Mouse (Mus musculus) heart, postnatal 25 days (tissue): ENCODE measurements at regions not wholly inside any gene's neighbourhood (a gene's known extent, or its start where the extent isn't known, plus 50 kb on each side); places are given as distances from the start of the nearest gene placed in this dataset.
A peak's percentile ranks its signal among the peaks of the same experiment; 100 is the strongest.

Experiments used
- DNase-seq: peaks from one replicate; pipeline ENCODE4 v3.0.0; 2022; ENCODE audit warnings: low spot score
- intact Hi-C: fragments of 180-260 bp; cut with DNase I; formaldehyde crosslinking; loops from one replicate; pipeline ENCODE4 v1.15.1; 2025

- DNase-seq: peak; percentile 83
- intact Hi-C loops: loop anchor here (2.0 to 10.0 kb wide), 3 partner anchors 127 to 383 kb away; partner anchors contain the start of genes Amigo2 and Pced1b
Measured at GRCm38 (mm10) chr15:97581724-97582154, 123.9 kb downstream of the Rpap3 start.

DNA sequence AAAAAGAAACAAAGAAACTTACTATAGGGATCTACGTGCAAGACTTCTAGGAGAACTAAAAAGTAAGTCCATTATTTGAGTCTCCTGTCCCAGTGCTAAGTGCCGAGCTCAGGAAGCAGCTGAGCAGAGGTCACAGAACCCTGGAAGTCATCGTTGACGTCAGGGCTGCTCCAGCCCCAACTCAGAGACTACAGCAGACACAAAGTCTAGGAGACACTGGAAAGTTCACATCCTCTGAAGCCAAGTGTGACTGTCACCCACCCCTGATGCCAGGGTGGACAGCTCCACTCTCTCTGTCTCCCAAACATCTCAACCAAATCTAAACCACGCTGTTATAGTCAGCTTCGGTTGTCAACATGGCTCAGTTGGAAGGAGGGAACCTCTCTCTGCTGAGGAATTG, 124.9 kb downstream of the Rpap3 start:
- intact Hi-C loops: loop anchor here (2.0 to 10.0 kb wide), 3 partner anchors 126 to 382 kb away; partner anchors contain the start of genes Amigo2 and Pced1b
- no peak for DNase-seq

DNA sequence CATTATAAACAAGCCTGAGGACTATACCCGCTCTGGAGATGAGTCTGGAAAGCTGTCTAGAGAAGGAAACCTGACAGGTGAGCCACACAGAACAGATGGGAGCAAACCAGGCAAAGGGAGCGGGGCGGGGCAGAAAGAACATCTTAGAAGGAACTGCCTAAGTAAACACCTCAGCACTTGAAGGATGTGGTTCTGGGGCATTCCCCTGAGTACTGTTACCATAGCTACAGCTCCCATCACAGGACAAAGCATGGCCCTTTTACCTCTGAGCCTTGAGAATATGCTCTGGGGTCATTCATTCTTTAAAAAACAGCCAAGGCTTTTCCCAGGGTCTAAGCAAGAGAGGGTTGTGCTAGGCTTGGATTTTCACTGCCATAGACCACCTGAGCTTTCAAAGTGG, 127.6 kb downstream of the Rpap3 start:
- intact Hi-C loops: no loop called here
- DNase-seq: no peak

- no peak for DNase-seq
- intact Hi-C loops: no loop called here
Measured at GRCm38 (mm10) chr15:97577196-97577595, 128.4 kb downstream of the Rpap3 start.

DNA sequence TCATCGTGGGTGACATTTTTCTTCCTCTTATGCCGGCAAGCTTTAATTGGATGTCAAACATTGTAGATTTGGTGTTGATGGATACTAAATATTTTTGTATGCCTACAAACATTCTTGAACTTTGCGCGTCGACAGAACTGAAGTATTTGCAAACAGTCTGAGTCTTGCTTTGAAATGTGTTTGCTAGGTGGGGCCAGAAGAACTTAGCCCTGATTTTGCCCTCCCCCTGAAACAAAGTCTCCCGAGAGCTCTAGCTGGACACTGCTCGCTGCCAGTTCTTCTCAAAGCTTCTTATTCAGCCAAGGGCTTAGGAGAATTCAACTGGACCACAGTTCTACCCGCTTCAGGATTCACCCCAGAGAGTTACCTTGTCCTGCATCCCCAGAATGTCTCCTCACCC, 133.0 kb downstream of the Rpap3 start:
- intact Hi-C loops: no loop called here
- no peak for DNase-seq

DNA sequence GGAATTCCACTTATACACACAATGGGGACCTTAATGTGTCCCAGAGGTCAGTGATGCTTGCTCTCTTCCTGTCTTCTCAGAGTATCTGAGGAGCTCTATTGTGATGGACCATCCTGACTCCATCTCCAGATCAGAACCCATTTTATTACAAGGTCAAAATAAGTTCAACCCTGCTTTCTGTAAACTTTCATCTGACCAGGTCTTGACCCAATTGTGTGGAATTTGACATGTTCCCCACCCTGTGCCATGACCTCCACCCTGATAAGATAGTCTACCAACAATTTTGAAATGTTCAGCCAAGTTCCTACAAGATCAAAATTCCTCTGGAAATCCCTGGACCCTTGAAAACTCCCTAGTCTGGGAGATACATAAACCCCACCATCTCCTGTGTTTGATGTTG, 133.7 kb downstream of the Rpap3 start:
- intact Hi-C loops: no loop called here
- DNase-seq: no peak

- no peak for DNase-seq
- intact Hi-C loops: no loop called here
Measured at GRCm38 (mm10) chr15:97560096-97560495, 145.5 kb downstream of the Rpap3 start.

GRCm38 (mm10) chr15:97558725-97559124, 146.9 kb downstream of the Rpap3 start:
- no peak for DNase-seq

DNA sequence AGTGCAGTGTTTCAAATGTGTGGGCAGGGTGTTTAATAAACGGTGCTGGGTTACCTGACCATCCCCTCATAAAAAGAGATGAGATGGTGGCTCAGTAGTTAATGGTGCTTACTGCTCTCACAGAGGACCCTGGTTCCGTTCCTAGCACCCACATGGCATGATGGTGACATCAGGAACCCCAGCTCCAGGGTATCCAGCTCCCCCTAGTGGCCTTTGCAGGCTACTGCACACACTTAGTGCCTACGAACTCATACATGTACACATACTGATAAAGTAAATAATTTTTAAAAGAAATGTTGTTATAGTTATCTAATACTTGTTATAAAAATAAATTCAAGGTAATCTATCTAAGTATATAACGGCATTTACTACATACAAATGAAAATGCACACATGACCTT, 157.3 kb downstream of the Rpap3 start:
- no peak for DNase-seq
- intact Hi-C loops: no loop called here

More at GRCm38 (mm10) chr15:97558725-97559124, 146.9 kb downstream of the Rpap3 start:
- intact Hi-C loops: no loop called here

DNA sequence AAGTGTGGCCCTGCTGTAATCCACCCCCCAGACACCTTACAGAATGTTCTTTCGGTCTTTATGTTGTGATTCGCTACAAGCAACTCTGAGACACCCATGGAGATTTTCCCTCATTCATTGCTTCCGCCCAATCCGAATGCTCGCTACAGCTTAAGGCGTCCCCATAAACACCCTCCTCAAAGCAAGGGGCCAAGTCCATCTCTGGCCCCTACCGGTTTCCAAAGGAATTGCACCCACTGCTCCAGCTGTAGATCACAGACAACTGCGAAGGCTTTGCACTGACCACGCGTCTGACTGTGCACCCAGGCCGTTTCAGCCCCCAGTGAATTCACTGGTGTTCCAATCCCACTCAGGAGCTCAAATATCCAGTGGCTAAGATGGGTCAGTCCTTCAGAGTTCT, 160.6 kb downstream of the Rpap3 start:
- intact Hi-C loops: no loop called here
- DNase-seq: no peak

GRCm38 (mm10) chr15:97541646-97542045, 164.0 kb downstream of the Rpap3 start:
- intact Hi-C loops: no loop called here
- no peak for DNase-seq

DNA sequence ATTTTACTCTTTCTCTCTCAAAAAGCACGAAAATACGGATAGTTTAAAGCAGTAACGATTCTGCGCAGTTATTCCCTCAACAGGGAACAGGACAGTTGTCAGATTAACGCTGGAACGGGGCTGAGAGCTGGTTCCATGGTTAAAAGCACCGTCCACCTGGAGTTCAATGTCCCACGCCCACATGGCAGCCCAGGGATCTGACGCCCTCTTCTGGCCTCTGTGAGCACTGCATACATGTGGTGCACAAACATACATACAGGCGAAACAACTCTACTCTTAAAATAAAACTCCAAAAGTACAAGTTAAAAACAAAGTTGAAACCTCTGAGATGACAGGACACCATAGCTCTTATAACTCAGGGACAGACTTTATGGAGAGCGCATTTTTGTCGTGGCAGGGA, 169.5 kb downstream of the Rpap3 start:
- intact Hi-C loops: no loop called here
- no peak for DNase-seq

- DNase-seq: no peak
Measured at GRCm38 (mm10) chr15:97534878-97535277, 170.7 kb downstream of the Rpap3 start.

DNA sequence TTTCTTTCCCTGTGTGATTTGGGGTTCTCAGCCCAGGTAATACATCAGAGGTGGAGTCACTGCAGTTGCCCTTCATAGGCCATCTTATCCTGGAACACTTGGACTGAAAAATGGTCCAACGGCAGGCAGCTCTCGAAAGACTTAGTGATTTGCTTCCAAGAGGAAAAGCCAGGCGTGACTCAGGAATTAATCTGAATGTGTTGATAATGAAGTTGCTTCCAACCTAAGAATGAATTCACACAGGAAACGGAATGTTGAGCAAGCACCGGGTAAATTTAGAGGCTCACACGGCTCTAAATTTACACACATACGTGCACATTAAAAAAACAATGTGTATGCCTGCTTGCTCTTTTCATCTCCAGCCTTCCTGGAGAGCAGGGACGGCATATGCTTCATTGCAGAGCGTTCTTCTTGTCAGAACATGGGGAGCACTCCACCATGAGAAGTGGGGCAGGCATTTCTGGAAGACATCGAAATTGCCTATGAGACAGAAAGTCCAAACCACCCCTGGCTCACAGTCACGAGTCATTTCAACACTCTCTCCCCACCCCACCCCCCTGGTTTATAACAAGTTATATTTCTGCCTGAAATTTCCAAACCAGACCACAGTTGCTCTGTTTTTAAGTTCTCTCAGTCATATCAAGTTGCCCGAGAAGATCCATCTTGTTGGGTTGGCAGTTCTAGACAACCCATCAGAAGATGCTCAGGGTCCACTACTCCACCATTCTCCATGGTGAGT, 171.9 kb downstream of the Rpap3 start:
- DNase-seq: no peak
- intact Hi-C loops: no loop called here

More at GRCm38 (mm10) chr15:97534878-97535277, 170.7 kb downstream of the Rpap3 start:
- intact Hi-C loops: no loop called here

GRCm38 (mm10) chr15:97532346-97532910, 173.2 kb downstream of the Rpap3 start:
- DNase-seq: no peak
- intact Hi-C loops: no loop called here

DNA sequence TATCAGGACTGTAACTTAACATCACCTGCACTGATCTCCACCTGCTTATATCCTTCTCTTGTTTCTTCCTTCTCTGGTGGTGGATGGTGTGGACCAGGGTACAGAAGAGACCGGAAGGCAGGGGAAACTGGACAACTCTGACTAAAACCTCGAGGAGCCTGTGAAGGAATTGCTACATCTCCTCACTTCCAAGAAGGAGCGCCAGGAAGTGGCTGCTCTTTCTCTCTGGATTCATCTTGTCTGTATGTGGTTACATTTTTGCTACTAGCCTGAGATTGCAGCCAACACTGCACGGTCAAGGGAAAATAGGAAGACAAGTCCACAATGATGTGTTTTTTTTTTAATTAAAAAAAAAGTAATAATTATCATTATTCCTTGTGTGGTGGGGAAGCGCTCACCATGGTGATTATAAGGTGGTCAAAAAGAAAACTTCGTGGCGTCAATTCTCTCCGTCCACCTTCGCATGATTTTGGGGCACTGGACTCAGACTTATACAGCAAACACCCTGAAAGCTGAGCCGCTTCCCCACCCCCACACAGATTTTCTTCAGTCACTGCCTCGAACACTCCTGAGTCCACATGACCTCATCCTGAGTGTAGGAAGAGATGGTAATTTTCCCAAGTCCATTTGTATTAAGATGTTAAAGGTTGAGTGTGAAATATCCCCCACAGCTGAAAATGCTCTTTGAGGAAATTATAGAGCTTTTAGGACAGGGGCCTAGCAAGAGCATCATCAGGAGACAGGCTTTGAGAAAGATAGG, 177.2 kb downstream of the Rpap3 start:
- no peak for DNase-seq
- intact Hi-C loops: no loop called here

DNA sequence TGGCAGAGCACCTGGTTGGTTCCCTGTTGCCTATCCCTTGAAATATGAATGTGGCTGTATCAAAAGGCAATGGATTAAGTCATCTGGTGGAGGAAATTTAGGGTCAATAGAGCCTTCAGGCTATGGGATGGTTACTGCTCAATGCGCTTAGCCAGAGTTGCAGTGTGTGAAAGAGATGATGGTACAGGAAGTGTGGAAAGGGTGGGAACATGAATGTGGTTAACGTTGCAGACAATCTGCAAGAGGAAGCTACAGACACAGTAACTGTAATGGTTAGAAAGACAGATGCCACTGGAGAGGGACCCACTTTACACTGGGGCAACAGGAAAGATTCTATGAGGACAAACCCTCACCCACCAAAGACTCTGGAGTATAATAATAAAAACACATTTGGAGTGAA, 185.2 kb downstream of the Rpap3 start:
- intact Hi-C loops: no loop called here
- no peak for DNase-seq

DNA sequence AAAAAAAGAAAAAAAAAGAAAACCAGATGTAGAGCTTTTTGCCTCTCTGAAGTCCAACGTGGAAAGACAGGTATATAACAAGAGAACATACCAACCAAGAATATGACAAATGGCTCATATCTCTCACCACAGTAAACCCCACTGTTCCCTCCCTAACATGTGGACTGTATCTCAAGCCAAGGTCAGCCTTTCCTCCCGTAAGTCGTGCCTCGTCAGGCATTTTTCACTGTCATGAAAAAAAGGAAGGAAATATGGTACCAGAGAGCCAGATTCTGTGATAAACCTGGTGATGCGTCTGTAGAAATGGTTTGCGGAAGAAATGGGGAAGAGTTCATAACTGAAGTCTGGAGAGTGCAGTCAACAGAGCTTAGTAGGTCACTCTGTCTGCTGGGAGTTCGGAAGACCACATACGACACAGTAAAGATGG, 185.7 kb downstream of the Rpap3 start:
- DNase-seq: no peak
- intact Hi-C loops: no loop called here

DNA sequence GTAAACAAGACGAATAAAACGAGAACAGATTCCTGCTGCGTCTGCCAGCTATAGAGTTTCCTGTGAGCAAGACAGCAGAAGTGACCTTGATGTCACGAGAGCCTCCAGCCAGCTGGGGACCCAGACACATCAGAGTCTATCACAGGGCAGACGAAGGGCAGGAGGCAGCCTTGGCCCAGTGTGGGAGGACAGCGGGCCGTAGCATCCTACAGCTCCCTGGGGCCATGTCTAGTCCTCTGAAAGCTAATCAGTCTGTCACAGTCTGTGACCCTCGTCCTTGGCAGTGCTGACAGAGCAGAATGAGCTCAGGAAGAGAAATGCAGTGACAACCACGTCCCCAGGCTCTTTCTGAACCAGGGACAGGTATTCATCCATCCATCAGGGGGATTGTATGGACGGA, 187.7 kb downstream of the Rpap3 start:
- intact Hi-C loops: no loop called here

GRCm38 (mm10) chr15:97517188-97517587, 188.4 kb downstream of the Rpap3 start:
- intact Hi-C loops: no loop called here
- DNase-seq: no peak

More for the DNA sequence above, 187.7 kb downstream of the Rpap3 start:
- no peak for DNase-seq

DNA sequence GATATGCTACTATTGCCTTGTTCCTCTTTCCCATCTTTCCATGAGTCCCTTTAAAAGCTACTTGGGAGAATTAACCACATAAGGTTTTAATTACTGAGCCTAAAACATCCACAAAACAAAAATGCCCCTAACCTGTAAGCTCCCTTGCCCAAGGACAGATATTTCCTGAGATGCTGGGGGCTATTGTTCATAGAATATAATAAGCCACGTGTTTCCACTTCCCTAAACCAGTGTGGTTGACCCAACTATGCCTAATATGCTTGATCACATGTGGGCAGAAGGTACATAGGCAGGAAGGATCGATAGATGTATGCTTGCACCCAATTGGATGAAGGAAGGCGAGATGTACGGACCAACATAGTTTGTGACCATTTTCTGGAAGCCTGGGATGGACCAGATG, 189.9 kb downstream of the Rpap3 start:
- DNase-seq: no peak
- intact Hi-C loops: no loop called here
